Mouse (Mus musculus): ENCODE results near the gene Nemp1. TPM values are rescaled to one million over a fixed set of nuclear protein-coding genes. Genes with fewer than 3 reads are reported as not detected.

Gene Nemp1
- polyA plus RNA-seq, 1 experiment from 2014 or later, result 12.6 TPM

DNA sequence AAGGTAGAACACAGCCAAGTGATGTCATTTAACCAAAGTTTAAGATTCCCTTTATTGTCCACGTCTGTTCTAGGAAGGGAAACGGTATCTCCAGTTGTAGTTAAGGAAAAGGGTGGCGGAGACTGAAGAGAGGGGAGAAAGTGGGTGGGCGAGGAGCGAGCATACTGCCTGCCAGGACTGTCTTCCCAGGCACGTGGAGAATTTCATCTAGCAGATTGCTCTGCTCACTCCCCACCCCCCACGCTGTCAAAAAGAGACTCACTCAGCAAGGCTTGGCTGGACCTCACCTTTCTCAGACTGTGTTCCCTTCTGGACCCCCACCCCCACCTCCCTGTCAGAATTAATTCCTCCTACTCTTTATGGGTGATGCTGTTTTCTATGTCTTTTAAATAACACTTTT lies 2.5 kb downstream of the Nemp1 start:
- no peaks in the 10 kb centered on the region for H3K9me3 ChIP-seq (ENCODE audit: control insufficient read depth, low read length)
- H3K9ac ChIP-seq (ENCODE audit: low read length), result peak overlapping the region; percentile 97
- no peak for ATAC-seq (ENCODE audit: low read depth)
- no peaks in the 10 kb centered on the region for H3K27me3 ChIP-seq (ENCODE audit: control insufficient read depth, insufficient read depth, low read depth, low read length)
- H3K4me3 ChIP-seq (ENCODE audit: low read length), result peak overlapping the region; percentile 92
- 6% methylated on average over 7 of the region's 7 CpGs for WGBS
- peak overlapping the region; percentile 80 for H3K4me2 ChIP-seq (ENCODE audit: low read depth, low read length)
- H3K27ac ChIP-seq (ENCODE audit: low read length), result peak overlapping the region; percentile 100
- H3K36me3 ChIP-seq (ENCODE audit: control insufficient read depth, insufficient read depth, low read length), result peaks cover 3% of the 10 kb centered on the region; the same call in 1 of the 2 replicates
- peaks cover 24% of the 10 kb centered on the region for H3K4me1 ChIP-seq (replicated peaks; ENCODE audit: control insufficient read depth, insufficient read depth, low read length)

DNA sequence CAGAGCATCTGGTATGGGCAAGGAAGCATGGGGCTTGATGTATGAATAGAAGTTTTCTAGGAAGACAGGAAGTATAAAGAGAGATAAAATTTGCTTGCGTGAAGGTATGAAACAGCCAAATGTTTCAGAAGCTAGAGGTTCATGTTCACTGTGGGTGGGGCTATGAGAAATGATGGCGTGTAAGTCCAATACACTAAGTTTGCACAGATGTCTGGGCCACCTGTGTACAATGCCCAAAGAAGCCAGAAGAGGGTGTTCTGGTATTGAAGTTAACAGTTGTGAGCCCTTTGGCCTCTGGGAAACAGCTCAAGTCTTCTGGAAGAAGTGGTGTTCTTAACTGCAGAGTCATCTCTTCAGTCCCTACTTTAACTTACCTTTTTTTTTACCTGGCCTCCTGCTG lies 3.5 kb downstream of the Nemp1 start:
- Histone ChIP-seq H3K4me2 (ENCODE audit: low read depth, low read length) (no peak overlapping the region), H3K9ac (ENCODE audit: low read length) (no peak overlapping the region), H3K27me3 (ENCODE audit: control insufficient read depth, insufficient read depth, low read depth, low read length) (no peaks in the 10 kb centered on the region), H3K4me1 (replicated peaks; ENCODE audit: control insufficient read depth, insufficient read depth, low read length) (peaks cover 14% of the 10 kb centered on the region), H3K27ac (ENCODE audit: low read length) (no peak overlapping the region), H3K36me3 (ENCODE audit: control insufficient read depth, insufficient read depth, low read length) (no peaks in the 10 kb centered on the region), H3K9me3 (ENCODE audit: control insufficient read depth, low read length) (no peaks in the 10 kb centered on the region), H3K4me3 (ENCODE audit: low read length) (no peak overlapping the region)
- no peak for ATAC-seq (ENCODE audit: low read depth)
- WGBS, result 82% methylated on average over 2 of the region's 2 CpGs

DNA sequence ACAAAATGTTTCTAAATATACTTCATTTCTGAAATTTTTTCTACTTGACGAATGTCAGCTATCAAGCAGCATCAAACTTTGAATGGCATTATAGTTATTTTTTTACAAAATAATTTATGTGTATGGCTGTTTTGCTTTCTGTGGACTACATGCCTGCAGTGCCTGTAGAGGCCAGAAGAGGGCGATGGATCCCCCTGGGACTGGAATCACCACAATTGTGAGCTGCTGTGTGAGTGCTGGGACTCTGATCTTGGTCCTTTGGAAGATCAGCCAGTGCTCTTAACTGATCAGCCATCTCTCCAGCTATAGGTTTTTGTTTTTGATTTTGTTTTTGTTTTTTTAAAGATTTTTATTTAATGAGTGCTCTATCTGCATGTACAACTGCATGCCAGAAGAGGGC lies 4.6 kb downstream of the Nemp1 start:
- H3K9me3 ChIP-seq (ENCODE audit: control insufficient read depth, low read length), result no peaks in the 10 kb centered on the region
- WGBS, result 38% methylated on average over 2 of the region's 2 CpGs

DNA sequence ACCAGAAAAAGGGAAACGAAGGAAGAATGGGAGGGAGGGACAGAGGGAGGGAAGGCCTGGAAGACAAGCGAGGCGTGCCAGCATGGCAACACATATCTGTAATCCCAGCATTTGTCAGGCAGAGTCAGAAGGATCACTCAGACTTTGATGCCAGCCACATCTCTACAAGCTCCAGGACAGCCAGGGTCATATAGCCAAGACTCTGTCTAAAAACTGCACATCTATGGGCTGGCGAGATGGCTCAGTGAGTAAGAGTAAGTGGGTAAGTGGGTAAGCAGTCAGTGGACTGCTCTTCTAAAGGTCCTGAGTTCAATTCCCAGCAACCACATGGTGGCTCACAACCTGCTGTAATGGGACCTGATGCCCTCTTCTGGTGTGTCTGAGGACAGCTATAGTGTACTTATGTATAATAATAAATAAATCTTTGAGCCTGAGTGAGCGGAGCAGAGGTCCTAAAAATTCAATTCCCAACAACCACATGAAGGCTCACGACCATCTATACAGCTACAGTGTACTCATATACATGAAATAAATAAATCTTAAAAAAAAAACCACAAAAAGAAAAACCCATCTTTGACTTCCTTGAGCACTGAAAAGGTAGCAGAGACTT lies 7.5 kb downstream of the Nemp1 start:
- Histone ChIP-seq H3K36me3 (ENCODE audit: control insufficient read depth, insufficient read depth, low read length) (no peaks in the 10 kb centered on the region), H3K27me3 (ENCODE audit: control insufficient read depth, insufficient read depth, low read depth, low read length) (no peaks in the 10 kb centered on the region), H3K27ac (ENCODE audit: low read length) (no peak overlapping the region), H3K9ac (ENCODE audit: low read length) (no peak overlapping the region), H3K4me2 (ENCODE audit: low read depth, low read length) (no peak overlapping the region), H3K9me3 (ENCODE audit: control insufficient read depth, low read length) (no peaks in the 10 kb centered on the region), H3K4me3 (ENCODE audit: low read length) (no peak overlapping the region), H3K4me1 (replicated peaks; ENCODE audit: control insufficient read depth, insufficient read depth, low read length) (peaks cover 17% of the 10 kb centered on the region)
- no peak for ATAC-seq (ENCODE audit: low read depth)
- WGBS, result 88% methylated on average over 6 of the region's 6 CpGs

More for the DNA sequence above, 4.6 kb downstream of the Nemp1 start:
- H3K36me3 ChIP-seq (ENCODE audit: control insufficient read depth, insufficient read depth, low read length), result no peaks in the 10 kb centered on the region
- peaks cover 11% of the 10 kb centered on the region for H3K4me1 ChIP-seq (replicated peaks; ENCODE audit: control insufficient read depth, insufficient read depth, low read length)
- no peaks in the 10 kb centered on the region for H3K27me3 ChIP-seq (ENCODE audit: control insufficient read depth, insufficient read depth, low read depth, low read length)
- no peak overlapping the region for H3K4me2 ChIP-seq (ENCODE audit: low read depth, low read length)
- no peak for ATAC-seq (ENCODE audit: low read depth)
- H3K4me3 ChIP-seq (ENCODE audit: low read length), result no peak overlapping the region
- H3K27ac ChIP-seq (ENCODE audit: low read length), result no peak overlapping the region
- no peak overlapping the region for H3K9ac ChIP-seq (ENCODE audit: low read length)

DNA sequence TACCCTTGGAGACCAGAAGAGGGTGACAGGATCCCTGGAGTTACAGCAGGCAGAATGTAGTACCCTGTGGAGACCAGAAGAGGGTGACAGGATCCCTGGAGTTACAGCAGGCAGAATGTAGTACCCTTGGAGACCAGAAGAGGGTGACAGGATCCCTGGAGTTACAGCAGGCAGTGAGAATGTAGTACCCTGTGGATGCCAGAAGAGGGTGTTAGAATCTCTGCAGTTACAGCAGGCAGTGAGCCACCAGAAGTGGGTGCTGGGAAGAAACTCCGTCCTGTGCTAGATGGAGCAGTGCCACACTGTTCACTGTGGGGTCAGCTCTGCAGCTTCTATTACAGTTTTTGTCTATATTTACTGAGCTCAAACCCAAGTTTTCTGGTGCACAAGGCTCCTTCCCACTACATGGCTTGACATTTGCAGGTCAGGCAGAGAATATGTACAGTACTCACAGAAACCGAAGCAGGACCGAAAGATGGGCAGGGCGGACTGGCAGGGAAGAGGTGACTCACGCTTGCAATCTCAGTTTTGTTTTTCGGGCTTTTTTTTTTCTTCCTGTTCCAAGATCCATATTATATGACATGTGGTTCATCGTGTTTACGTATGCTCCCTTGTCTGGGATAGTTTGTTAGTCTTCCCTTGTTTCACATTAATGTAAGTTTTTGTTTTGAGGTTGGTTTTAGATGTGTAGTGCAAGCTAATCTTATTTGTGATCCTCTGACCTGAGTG lies 8.3 kb downstream of the Nemp1 start:
- Histone ChIP-seq H3K27ac (ENCODE audit: low read length) (peak overlapping the region; percentile 41; the same call in 1 of the 2 replicates), H3K9me3 (ENCODE audit: control insufficient read depth, low read length) (no peaks in the 10 kb centered on the region)
- WGBS, result 83% methylated on average over 8 of the region's 8 CpGs

DNA sequence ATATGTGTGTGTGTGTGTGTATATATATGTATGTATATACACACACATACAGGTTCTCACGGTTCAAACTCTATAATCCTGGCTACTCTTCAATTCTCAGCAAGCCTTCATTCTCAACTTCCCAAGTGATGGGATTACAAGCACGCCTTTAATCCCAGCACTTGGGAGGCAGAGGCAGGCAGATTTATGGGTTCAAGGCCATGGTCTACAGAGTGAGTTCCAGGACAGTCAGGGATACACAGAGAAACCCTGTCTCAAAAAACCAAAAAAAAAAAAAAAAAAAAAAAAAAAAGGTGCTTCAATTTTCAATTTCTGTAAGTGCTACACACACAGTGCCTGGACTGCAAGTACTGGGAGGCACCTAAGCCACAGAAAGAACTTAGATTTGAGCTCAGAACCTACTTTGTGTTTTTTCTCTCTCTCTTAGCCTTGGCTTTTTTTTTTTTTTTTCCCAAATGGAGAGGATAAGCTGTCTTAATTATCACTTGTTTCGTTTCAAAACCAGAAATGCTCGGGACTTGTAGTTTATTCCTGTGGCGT lies 9.2 kb downstream of the Nemp1 start:
- H3K4me2 ChIP-seq (ENCODE audit: low read depth, low read length), result peak overlapping the region; percentile 57

More for the DNA sequence above, 8.3 kb downstream of the Nemp1 start:
- Histone ChIP-seq H3K4me1 (replicated peaks; ENCODE audit: control insufficient read depth, insufficient read depth, low read length) (peaks cover 11% of the 10 kb centered on the region), H3K36me3 (ENCODE audit: control insufficient read depth, insufficient read depth, low read length) (no peaks in the 10 kb centered on the region), H3K9ac (ENCODE audit: low read length) (no peak overlapping the region), H3K27me3 (ENCODE audit: control insufficient read depth, insufficient read depth, low read depth, low read length) (no peaks in the 10 kb centered on the region), H3K4me3 (ENCODE audit: low read length) (no peak overlapping the region), H3K4me2 (ENCODE audit: low read depth, low read length) (no peak overlapping the region)
- peak; percentile 18; the same call in 1 of the 2 replicates for ATAC-seq (ENCODE audit: low read depth)

DNA sequence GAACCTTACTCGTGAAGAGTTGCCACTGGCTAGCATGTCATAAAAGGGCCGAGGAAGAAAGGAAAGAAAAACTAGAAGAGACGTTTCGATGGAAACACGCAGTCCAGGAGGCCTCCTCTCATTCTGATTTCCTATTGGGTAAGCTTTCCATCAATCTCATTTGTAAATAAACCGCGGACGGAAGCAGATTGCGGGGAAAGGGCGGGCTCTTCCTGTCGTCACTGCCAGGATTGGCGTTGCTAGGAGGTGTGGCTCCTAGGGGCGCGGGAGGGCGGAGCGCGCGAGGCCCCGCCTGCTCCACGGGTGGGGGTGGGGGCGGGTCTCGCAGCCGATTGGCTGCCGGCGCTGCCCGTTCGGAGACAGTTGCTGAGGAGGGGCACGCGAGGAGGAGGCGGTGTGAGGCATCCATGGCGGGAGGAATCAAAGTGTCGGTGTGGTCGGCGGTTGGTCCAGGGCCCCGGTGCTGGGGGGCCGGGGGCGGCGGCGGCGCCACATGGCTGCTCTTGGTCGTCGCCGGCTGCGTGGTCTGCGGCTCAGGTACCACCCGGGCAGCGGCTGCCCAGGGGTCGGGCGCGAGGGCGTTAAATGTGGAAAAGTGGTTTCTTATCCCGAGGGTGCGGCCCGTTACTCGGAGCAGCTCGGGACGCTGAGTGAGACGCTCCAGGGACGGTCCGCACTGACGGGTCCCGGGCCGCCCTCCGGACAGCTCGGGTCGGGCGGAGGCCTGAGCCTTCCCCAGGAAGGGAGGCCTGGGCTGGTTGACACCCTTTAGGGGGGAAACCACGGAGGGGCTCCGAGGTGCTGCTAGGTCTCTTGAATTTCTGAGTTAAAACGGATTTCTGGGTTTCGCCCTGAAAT lies 10.2 kb downstream of the Nemp1 start:
- Histone ChIP-seq H3K27me3 (ENCODE audit: control insufficient read depth, insufficient read depth, low read depth, low read length) (no peaks in the 10 kb centered on the region), H3K4me2 (ENCODE audit: low read depth, low read length) (peak overlapping the region; percentile 96), H3K4me3 (ENCODE audit: low read length) (peak overlapping the region; percentile 72), H3K9ac (ENCODE audit: low read length) (peak overlapping the region; percentile 78), H3K4me1 (replicated peaks; ENCODE audit: control insufficient read depth, insufficient read depth, low read length) (peaks cover 11% of the 10 kb centered on the region), H3K9me3 (ENCODE audit: control insufficient read depth, low read length) (no peaks in the 10 kb centered on the region), H3K27ac (ENCODE audit: low read length) (peak overlapping the region; percentile 81), H3K36me3 (ENCODE audit: control insufficient read depth, insufficient read depth, low read length) (no peaks in the 10 kb centered on the region; the same call in 1 of the 2 replicates)
- under 1% methylated on average over 63 of the region's 71 CpGs for WGBS
- peak; percentile 97 for ATAC-seq (ENCODE audit: low read depth)

More for the DNA sequence above, 9.2 kb downstream of the Nemp1 start:
- no peaks in the 10 kb centered on the region for H3K27me3 ChIP-seq (ENCODE audit: control insufficient read depth, insufficient read depth, low read depth, low read length)
- no peaks in the 10 kb centered on the region for H3K9me3 ChIP-seq (ENCODE audit: control insufficient read depth, low read length)
- no peak for ATAC-seq (ENCODE audit: low read depth)
- no peaks in the 10 kb centered on the region for H3K36me3 ChIP-seq (ENCODE audit: control insufficient read depth, insufficient read depth, low read length)
- 42% methylated on average over 5 of the region's 5 CpGs for WGBS
- H3K9ac ChIP-seq (ENCODE audit: low read length), result peak overlapping the region; percentile 55; the same call in 1 of the 2 replicates
- H3K27ac ChIP-seq (ENCODE audit: low read length), result peak overlapping the region; percentile 81
- H3K4me1 ChIP-seq (replicated peaks; ENCODE audit: control insufficient read depth, insufficient read depth, low read length), result peaks cover 11% of the 10 kb centered on the region
- peak overlapping the region; percentile 72 for H3K4me3 ChIP-seq (ENCODE audit: low read length)

DNA sequence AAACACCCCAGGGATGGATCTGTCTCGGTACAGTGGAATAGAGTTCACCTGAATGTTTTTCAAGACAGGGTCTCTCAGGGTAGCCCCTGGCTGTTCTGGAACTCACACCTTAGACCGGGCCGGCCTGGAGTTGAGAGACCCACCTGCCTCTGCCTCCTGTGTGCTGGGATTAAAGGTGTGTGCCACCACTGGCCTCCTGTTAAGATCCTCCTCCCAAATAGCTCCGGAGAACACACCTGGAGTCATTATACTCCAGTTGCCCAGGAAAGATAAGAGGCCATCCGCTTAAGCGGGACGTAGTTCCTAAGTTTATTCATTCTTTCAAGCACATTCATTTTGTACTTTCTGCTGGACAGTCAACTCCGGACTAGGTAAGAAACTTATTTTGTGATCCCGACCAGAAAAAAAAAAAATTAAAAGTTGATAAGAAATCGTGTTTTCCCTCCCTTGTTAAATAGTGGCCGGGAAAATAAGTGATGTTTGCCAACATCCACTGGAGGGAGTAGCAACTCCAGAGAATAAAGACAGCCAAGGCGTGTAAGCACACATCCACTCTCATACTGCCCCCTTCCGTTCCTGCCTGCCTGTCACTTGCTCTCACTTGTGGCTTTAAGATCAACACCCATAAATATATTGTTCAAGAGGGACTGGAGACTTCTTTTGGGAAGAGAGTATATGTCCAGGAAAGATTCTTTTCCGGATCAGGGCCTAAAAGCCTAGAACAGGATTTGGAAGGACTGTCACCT lies 11.1 kb downstream of the Nemp1 start:
- Histone ChIP-seq H3K27me3 (ENCODE audit: control insufficient read depth, insufficient read depth, low read depth, low read length) (no peaks in the 10 kb centered on the region), H3K9ac (ENCODE audit: low read length) (peak overlapping the region; percentile 78), H3K36me3 (ENCODE audit: control insufficient read depth, insufficient read depth, low read length) (no peaks in the 10 kb centered on the region; the same call in 1 of the 2 replicates), H3K4me1 (replicated peaks; ENCODE audit: control insufficient read depth, insufficient read depth, low read length) (peaks cover 11% of the 10 kb centered on the region), H3K27ac (ENCODE audit: low read length) (peak overlapping the region; percentile 68; the same call in 1 of the 2 replicates), H3K4me3 (ENCODE audit: low read length) (peak overlapping the region; percentile 72), H3K9me3 (ENCODE audit: control insufficient read depth, low read length) (no peaks in the 10 kb centered on the region), H3K4me2 (ENCODE audit: low read depth, low read length) (peak overlapping the region; percentile 96)
- peak; percentile 29; the same call in 1 of the 2 replicates for ATAC-seq (ENCODE audit: low read depth)
- WGBS, result 8% methylated on average over 14 of the region's 14 CpGs
